Mouse (Mus musculus) embryonic facial prominence, embryonic 14.5 days (tissue): ENCODE data around the gene Syngr1. TPM values are rescaled to one million over a fixed set of nuclear protein-coding genes. Genes with fewer than 3 reads are reported as not detected.
A peak's percentile ranks its signal among the peaks of the same experiment; 100 is the strongest.

Experiments
- ATAC-seq: fragments of 200-750 bp; cut with Nextera tagmentation; 2 replicates; pipeline ENCODE4 v1.8.0; 2017; ENCODE audit warnings: low read depth, moderate number of reproducible peaks, moderate TSS enrichment
- DNase-seq: peaks from one replicate; pipeline ENCODE4 v3.0.0-alpha.2; 2015; ENCODE audit warnings: low spot score
- H3K27ac ChIP-seq: fragments of 300-500 bp; sonication (generic); replicated peaks from 2 replicates; pipeline ENCODE4 v1.5.1; 2014; ENCODE audit warnings: low read depth, mild to moderate bottlenecking, low read length, moderate library complexity
- H3K27me3 ChIP-seq: fragments of 300-500 bp; sonication (generic); replicated peaks from 2 replicates; pipeline ENCODE4 v1.6.1; 2014; ENCODE audit warnings: low read length; ENCODE audit not compliant: control insufficient read depth, insufficient read depth
- H3K36me3 ChIP-seq: fragments of 300-500 bp; sonication (generic); 2 replicates; pipeline ENCODE4 v1.6.1; 2014; ENCODE audit warnings: low read length, mixed read lengths; ENCODE audit not compliant: control insufficient read depth, insufficient read depth
- H3K4me1 ChIP-seq: fragments of 300-500 bp; sonication (generic); 2 replicates; pipeline ENCODE4 v1.6.1; 2014; ENCODE audit warnings: antibody characterized with exemption, low read length; ENCODE audit not compliant: control insufficient read depth, insufficient read depth
- H3K4me2 ChIP-seq: fragments of 300-500 bp; sonication (generic); 2 replicates; pipeline ENCODE4 v1.6.1; 2014; ENCODE audit warnings: low read depth, mild to moderate bottlenecking, low read length, moderate library complexity, mixed read lengths
- H3K4me3 ChIP-seq: fragments of 300-500 bp; sonication (generic); 2 replicates; pipeline ENCODE4 v1.5.1; 2014; ENCODE audit warnings: low read depth, mild to moderate bottlenecking, low read length
- H3K9ac ChIP-seq: fragments of 300-500 bp; sonication (generic); 2 replicates; pipeline ENCODE4 v1.6.1; 2014; ENCODE audit warnings: low read depth, mild to moderate bottlenecking, low read length, moderate library complexity, mixed read lengths
- H3K9me3 ChIP-seq: fragments of 300-500 bp; sonication (generic); 2 replicates; pipeline ENCODE4 v1.6.1; 2016; ENCODE audit warnings: low read length; ENCODE audit not compliant: control insufficient read depth
- WGBS: fragments of 180-500 bp; shearing (Covaris S2); extraction: QIAGEN DNeasy Blood & Tissue Kit; methylation state at CpG from one replicate; pipeline ENCODE4 v1.1.7; 2014; 5-methylcytosine and 5-hydroxymethylcytosine counted together
- polyA plus RNA-seq: library from polyadenylated mRNA; unstranded; fragments of >200 nt; fragmentation: Nextera tagmentation; extraction: Ambion mirVana; gene quantifications from 2 replicates; pipeline ENCODE4 v1.2.1, GENCODE M21; 2014

Syngr1 gene
- polyA plus RNA-seq, 1 experiment from 2014 or later: 10.3 TPM

GRCm38 (mm10) chr15:80133682-80134449, 42.7 kb downstream of the Syngr1 start:
- 15% methylated on average over 14 of the region's 14 CpGs for WGBS
- H3K4me2 ChIP-seq: peak overlapping the region; percentile 90
- no peak for ATAC-seq
- H3K27me3 ChIP-seq: no peaks in the 10 kb centered on the region
- H3K9me3 ChIP-seq: no peaks in the 10 kb centered on the region
- peaks cover 10% of the 10 kb centered on the region; the same call in 1 of the 2 replicates for H3K4me1 ChIP-seq
- peak overlapping the region; percentile 80 for H3K9ac ChIP-seq
- peak; percentile 27 for DNase-seq
- H3K27ac ChIP-seq: peak overlapping the region; percentile 96
- peaks cover 13% of the 10 kb centered on the region; the same call in 1 of the 2 replicates for H3K36me3 ChIP-seq
- H3K4me3 ChIP-seq: peak overlapping the region; percentile 53

- Histone ChIP-seq H3K36me3 (peaks cover 13% of the 10 kb centered on the region; the same call in 1 of the 2 replicates), H3K9me3 (no peaks in the 10 kb centered on the region), H3K4me2 (peak overlapping the region; percentile 90), H3K27ac (peak overlapping the region; percentile 96; the same call in 1 of the 2 replicates), H3K4me3 (peak overlapping the region; percentile 53), H3K4me1 (peaks cover 10% of the 10 kb centered on the region; the same call in 1 of the 2 replicates), H3K9ac (peak overlapping the region; percentile 80), H3K27me3 (no peaks in the 10 kb centered on the region)
- DNase-seq: no peak
- WGBS: 68% methylated on average over 9 of the region's 9 CpGs
- no peak for ATAC-seq
Observed at GRCm38 (mm10) chr15:80134450-80134847, 43.3 kb downstream of the Syngr1 start.

- H3K27me3 ChIP-seq: no peaks in the 10 kb centered on the region
- H3K4me1 ChIP-seq: peaks cover 10% of the 10 kb centered on the region; the same call in 1 of the 2 replicates
- no peak overlapping the region for H3K27ac ChIP-seq
- H3K4me2 ChIP-seq: no peak overlapping the region
- DNase-seq: no peak
- no peak overlapping the region for H3K9ac ChIP-seq
- H3K36me3 ChIP-seq: peaks cover 17% of the 10 kb centered on the region; the same call in 1 of the 2 replicates
- H3K4me3 ChIP-seq: no peak overlapping the region
- WGBS: 93% methylated on average over 2 of the region's 2 CpGs
- ATAC-seq: no peak
- H3K9me3 ChIP-seq: no peaks in the 10 kb centered on the region
Observed at GRCm38 (mm10) chr15:80135499-80135898, 44.4 kb downstream of the Syngr1 start.

- no peak for ATAC-seq
- Histone ChIP-seq H3K4me3 (no peak overlapping the region), H3K27ac (no peak overlapping the region), H3K27me3 (no peaks in the 10 kb centered on the region), H3K4me2 (no peak overlapping the region), H3K9me3 (0 out of 2 replicates have a peak, but pooled peaks cover under 1% of the 10 kb centered on the region), H3K9ac (no peak overlapping the region), H3K4me1 (peaks cover 10% of the 10 kb centered on the region; the same call in 1 of the 2 replicates), H3K36me3 (peaks cover 28% of the 10 kb centered on the region; the same call in 1 of the 2 replicates)
- DNase-seq: no peak
- 95% methylated on average over 3 of the region's 3 CpGs for WGBS
Observed at GRCm38 (mm10) chr15:80136645-80137044, 45.5 kb downstream of the Syngr1 start.

- Histone ChIP-seq H3K27ac (peak overlapping the region; percentile 56), H3K4me2 (no peak overlapping the region), H3K27me3 (no peaks in the 10 kb centered on the region), H3K9me3 (peaks cover 6% of the 10 kb centered on the region; the same call in 1 of the 2 replicates), H3K36me3 (peaks cover 41% of the 10 kb centered on the region), H3K4me3 (no peak overlapping the region), H3K4me1 (peaks cover 10% of the 10 kb centered on the region; the same call in 1 of the 2 replicates), H3K9ac (no peak overlapping the region)
- WGBS: 51% methylated on average over 17 of the region's 17 CpGs
- ATAC-seq: no peak
- no peak for DNase-seq
Observed at GRCm38 (mm10) chr15:80137945-80138791, 47.0 kb downstream of the Syngr1 start.

GRCm38 (mm10) chr15:80140302-80140701, 49.2 kb downstream of the Syngr1 start:
- DNase-seq (no peak), ATAC-seq (no peak)
- Histone ChIP-seq H3K9me3 (peaks cover 6% of the 10 kb centered on the region; the same call in 1 of the 2 replicates), H3K36me3 (peaks cover 47% of the 10 kb centered on the region), H3K27me3 (no peaks in the 10 kb centered on the region), H3K9ac (no peak overlapping the region), H3K4me3 (no peak overlapping the region), H3K4me2 (no peak overlapping the region), H3K27ac (no peak overlapping the region), H3K4me1 (no peaks in the 10 kb centered on the region)
- 99% methylated on average over 2 of the region's 2 CpGs for WGBS

DNA sequence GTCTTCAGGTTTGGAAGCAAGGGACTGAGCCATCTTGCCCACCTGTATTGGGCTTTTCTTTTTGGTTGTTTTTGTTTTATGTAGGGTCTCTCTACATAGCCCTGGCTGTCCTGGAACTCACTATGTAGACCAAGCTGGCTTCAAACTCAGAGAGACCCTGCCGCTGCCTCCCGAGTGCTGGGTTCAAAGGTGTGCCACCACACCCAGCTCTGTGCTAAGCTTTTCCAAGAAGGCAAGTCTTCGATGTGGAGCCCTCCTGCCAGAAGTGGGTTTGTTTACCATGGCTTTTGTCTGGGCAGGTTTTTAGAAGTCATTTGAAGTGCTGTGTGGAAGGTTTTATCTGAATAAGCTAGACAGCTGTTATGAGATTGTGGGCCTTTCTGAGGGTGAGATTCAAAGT, 49.7 kb downstream of the Syngr1 start:
- H3K9me3 ChIP-seq: peaks cover 6% of the 10 kb centered on the region; the same call in 1 of the 2 replicates
- no peak overlapping the region for H3K4me3 ChIP-seq
- H3K27me3 ChIP-seq: no peaks in the 10 kb centered on the region
- no peak overlapping the region for H3K27ac ChIP-seq
- no peak overlapping the region for H3K4me2 ChIP-seq
- DNase-seq (no peak), ATAC-seq (no peak)
- H3K4me1 ChIP-seq: no peaks in the 10 kb centered on the region
- WGBS: 89% methylated on average over 3 of the region's 3 CpGs
- H3K36me3 ChIP-seq: peaks cover 47% of the 10 kb centered on the region
- no peak overlapping the region for H3K9ac ChIP-seq

- DNase-seq (no peak), ATAC-seq (no peak)
- 98% methylated on average over 3 of the region's 3 CpGs for WGBS
- Histone ChIP-seq H3K4me2 (no peak overlapping the region), H3K27ac (no peak overlapping the region), H3K27me3 (no peaks in the 10 kb centered on the region), H3K4me3 (no peak overlapping the region), H3K9me3 (peaks cover 6% of the 10 kb centered on the region; the same call in 1 of the 2 replicates), H3K9ac (no peak overlapping the region), H3K4me1 (no peaks in the 10 kb centered on the region), H3K36me3 (peaks cover 39% of the 10 kb centered on the region)
Observed at GRCm38 (mm10) chr15:80142130-80142529, 51.0 kb downstream of the Syngr1 start.
